Mouse (Mus musculus) MEL (cell line): ENCODE measurements around the gene Arid1b.

Experiments
- CHD2 ChIP-seq: IDR thresholded peaks from 2 replicates; pipeline ENCODE4 v1.6.1; 2011; ENCODE audit warnings: low read length, improper control_type of control experiment
- CTCF ChIP-seq, 3 experiments: IDR thresholded peaks in 2 of 3; conservative IDR thresholded peaks in 1 of 3; 2 replicates each; pipeline ENCODE4 v1.5.1; 2011 to 2012; ENCODE audit warnings: low read length in 3 of 3, low read depth in 2 of 3, mild to moderate bottlenecking in 2 of 3, improper control_type of control experiment in 1 of 3, inconsistent platforms in 1 of 3, mixed read lengths in 1 of 3, moderate library complexity in 1 of 3; ENCODE audit not compliant: control insufficient read depth in 1 of 3, insufficient read depth in 1 of 3, poor library complexity in 1 of 3, severe bottlenecking in 1 of 3
- E2F4 ChIP-seq: IDR thresholded peaks from 2 replicates; pipeline ENCODE4 v1.6.1; 2011; ENCODE audit warnings: low read depth, low read length, improper control_type of control experiment, borderline replicate concordance
- MAX ChIP-seq: IDR thresholded peaks from 2 replicates; pipeline ENCODE4 v1.6.1; 2011; ENCODE audit warnings: low read length, improper control_type of control experiment
- NELFE ChIP-seq: IDR thresholded peaks from 2 replicates; pipeline ENCODE4 v1.6.1; 2011; ENCODE audit warnings: low read depth, low read length, improper control_type of control experiment
- POLR2A ChIP-seq, 2 experiments: IDR thresholded peaks; 2 replicates each; pipeline ENCODE4 v1.6.1; 2011 to 2012; ENCODE audit warnings: low read length in 2 of 2, mild to moderate bottlenecking in 2 of 2, control low read depth in 1 of 2, improper control_type of control experiment in 1 of 2, low read depth in 1 of 2, moderate library complexity in 1 of 2; ENCODE audit not compliant: control insufficient read depth in 1 of 2, insufficient read depth in 1 of 2, poor library complexity in 1 of 2
- POLR2AphosphoS2 ChIP-seq: IDR thresholded peaks from 2 replicates; pipeline ENCODE4 v1.6.1; 2011; ENCODE audit warnings: low read length, improper control_type of control experiment
- TCF12 ChIP-seq: IDR thresholded peaks from 2 replicates; pipeline ENCODE4 v1.6.1; 2014; ENCODE audit warnings: low read depth, mild to moderate bottlenecking, inconsistent platforms, low read length, improper control_type of control experiment, moderate library complexity

DNA sequence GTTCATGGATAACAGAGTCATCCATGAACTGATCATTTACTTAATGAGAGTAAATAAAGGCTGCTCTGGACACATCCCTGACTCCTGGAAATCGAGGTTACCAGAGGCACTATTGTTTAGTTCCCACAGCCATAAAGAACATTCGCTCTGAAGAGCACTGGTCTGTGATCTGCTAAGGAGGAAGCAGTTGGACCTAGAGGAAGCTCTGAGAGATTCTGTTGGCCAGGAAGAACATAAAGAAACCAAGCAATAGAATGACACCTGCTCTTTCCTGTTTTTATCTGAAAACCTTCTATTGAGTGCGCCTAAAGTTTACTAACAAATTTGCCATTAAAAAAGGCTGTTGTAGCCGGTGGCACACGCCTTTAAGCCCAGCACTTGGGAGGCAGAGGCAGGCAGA lies 94.7 kb downstream of the Arid1b start:
- TF ChIP-seq NELFE (no peak), CHD2 (no peak), MAX (no peak), TCF12 (no peak), POLR2A (IDR thresholded peaks at IDR 0.05; ENCODE audit: control insufficient read depth in 1 of 2, insufficient read depth in 1 of 2, low read depth in 1 of 2, low read length in 2 of 2, poor library complexity in 1 of 2) (no peak), CTCF (IDR thresholded peaks at IDR 0.05 in 2 of 3, conservative IDR thresholded peaks at IDR 0.05 in 1 of 3; ENCODE audit: control insufficient read depth in 1 of 3, insufficient read depth in 1 of 3, low read depth in 2 of 3, low read length in 3 of 3, poor library complexity in 1 of 3, severe bottlenecking in 1 of 3) (no peak), E2F4 (no peak), POLR2AphosphoS2 (no peak)
